Mouse (Mus musculus): ENCODE results near the gene Slc22a13.

GRCm38 (mm10) chr9:119201653-119202052, 7.2 kb downstream of the Slc22a13 start:
- TF ChIP-seq EP300 (IDR thresholded peaks at IDR 0.05; ENCODE audit: insufficient read depth, low read depth, low read length): no peak
- no peak for TF ChIP-seq CTCF (IDR thresholded peaks at IDR 0.05)

Data from heart, adult 2 months (tissue).